ENCODE assay signal across 17 mouse cellular contexts in the genomic region with DNA sequence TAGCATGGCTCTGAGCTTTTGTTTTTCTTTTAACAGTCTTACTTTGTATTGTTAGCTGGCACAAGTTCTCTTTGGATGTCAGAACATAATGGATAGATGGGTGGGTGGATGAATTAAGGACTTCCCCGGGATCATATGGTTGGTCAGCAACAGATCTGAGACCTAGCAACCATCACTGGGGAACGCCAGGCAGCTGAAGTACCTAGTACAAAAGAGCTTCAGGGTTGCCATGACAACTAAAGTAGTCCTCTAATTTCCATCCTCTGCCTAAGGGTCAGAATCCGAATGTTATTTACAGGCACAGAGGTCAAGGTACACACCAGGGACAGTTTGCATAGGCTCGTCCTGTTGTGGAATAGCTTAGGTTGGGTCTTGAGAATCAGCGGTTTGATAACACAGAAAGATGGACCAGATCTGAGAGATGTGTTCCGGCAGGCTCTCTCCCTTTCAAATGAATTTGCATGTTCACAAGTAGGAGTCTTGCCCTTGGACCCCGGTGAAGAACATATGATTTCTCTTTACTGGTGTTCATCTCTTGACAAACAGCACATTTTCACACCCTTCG. TPM values are rescaled to one million over a fixed set of nuclear protein-coding genes. Genes with fewer than 3 reads are reported as not detected.
DNase-seq lines count a peak whose midpoint lies in the region; ATAC-seq and TF ChIP-seq lines count a peak whose summit lies in the region.
"Had no signal": no experiment of that assay in that cellular context is flagged by ENCODE, and none has a peak within 500 bp of the region (broad histone marks: within the 10 kb centered on the region; RNA-seq: fewer than 3 reads in every experiment).

No protein-coding gene starts in this region.

- H3K9me3 ChIP-seq in liver, embryonic 11.5 days (ENCODE audit: control insufficient read depth, low read length): no peaks in the 10 kb centered on the region
- no peaks in the 10 kb centered on the region for H3K9me3 ChIP-seq in hindbrain, embryonic 11.5 days (ENCODE audit: control insufficient read depth, low read length)
- no peaks in the 10 kb centered on the region for H3K9me3 ChIP-seq in midbrain, embryonic 14.5 days (ENCODE audit: control insufficient read depth, low read length)
- H3K9me3 ChIP-seq: liver, embryonic 13.5 days had no signal

- H3K79me2 ChIP-seq in liver, adult 2 months (ENCODE audit: control insufficient read depth, insufficient read depth, low read length): no peaks in the 10 kb centered on the region

- H3K27me3 ChIP-seq in liver, adult 2 months (ENCODE audit: control insufficient read depth, insufficient read depth, low read length): no peaks in the 10 kb centered on the region
- no peaks in the 10 kb centered on the region for H3K27me3 ChIP-seq in liver, embryonic 11.5 days (replicated peaks; ENCODE audit: control insufficient read depth, insufficient read depth, low read length)
- no peaks in the 10 kb centered on the region for H3K27me3 ChIP-seq in hindbrain, embryonic 11.5 days (ENCODE audit: control insufficient read depth, insufficient read depth, low read length)
- no peaks in the 10 kb centered on the region for H3K27me3 ChIP-seq in midbrain, embryonic 14.5 days (ENCODE audit: control insufficient read depth, insufficient read depth, low read length)
- H3K27me3 ChIP-seq: liver, embryonic 13.5 days had no signal

- no peak overlapping the region for H3K27ac ChIP-seq in liver, adult 2 months (replicated peaks; ENCODE audit: insufficient read depth, low read depth, low read length)
- no peak overlapping the region for H3K27ac ChIP-seq in liver, embryonic 11.5 days (ENCODE audit: low read depth, low read length)
- no peak overlapping the region; the same call in 1 of the 2 replicates for H3K27ac ChIP-seq in hindbrain, embryonic 11.5 days (ENCODE audit: low read depth, low read length)
- no peak overlapping the region for H3K27ac ChIP-seq in midbrain, embryonic 14.5 days (replicated peaks; ENCODE audit: low read depth, low read length)
- H3K27ac ChIP-seq: gastrocnemius, adult 2 months; layer of hippocampus, adult 2 months; liver, embryonic 13.5 days had no signal

- ATAC-seq in liver, embryonic 11.5 days (replicated peaks; ENCODE audit: low FRiP score): no peak
- ATAC-seq in hindbrain, embryonic 11.5 days (ENCODE audit: low FRiP score): peak; percentile 90
- no peak for ATAC-seq in midbrain, embryonic 14.5 days (ENCODE audit: low FRiP score, low TSS enrichment)

- WGBS in liver, adult 2 months: 53% methylated on average over 8 of the region's 8 CpGs
- 70% methylated on average over 8 of the region's 8 CpGs for WGBS in liver, embryonic 11.5 days
- WGBS in hindbrain, embryonic 11.5 days: 34% methylated on average over 8 of the region's 8 CpGs
- 34% methylated on average over 8 of the region's 8 CpGs for WGBS in midbrain, embryonic 14.5 days

- TF ChIP-seq POLR2A in liver, adult 2 months (IDR thresholded peaks at IDR 0.05; ENCODE audit: extremely low read depth, insufficient read depth, low read length): no peak

- no peak overlapping the region for H3K4me3 ChIP-seq in liver, adult 2 months (ENCODE audit: insufficient read depth, low read depth, low read length)
- H3K4me3 ChIP-seq in liver, embryonic 11.5 days (ENCODE audit: low read depth, low read length): no peak overlapping the region
- no peak overlapping the region for H3K4me3 ChIP-seq in hindbrain, embryonic 11.5 days (ENCODE audit: low read depth, low read length)
- H3K4me3 ChIP-seq in midbrain, embryonic 14.5 days (replicated peaks; ENCODE audit: low read depth, low read length): no peak overlapping the region
- H3K4me3 ChIP-seq: erythroblast, embryonic 14.5 days; gastrocnemius, adult 2 months; layer of hippocampus, adult 2 months; liver, embryonic 13.5 days; myocyte had no signal

- peak; percentile 41 for DNase-seq in liver, adult 2 months (ENCODE audit: extremely low read depth, low read depth, low spot score)
- DNase-seq in liver, embryonic 11.5 days (ENCODE audit: low spot score): no peak
- peak; percentile 68 for DNase-seq in hindbrain, embryonic 11.5 days (ENCODE audit: low spot score)
- peak; percentile 57 for DNase-seq in midbrain, embryonic 14.5 days
- DNase-seq in thymus, postnatal 25 days: no peak
- DNase-seq in urinary bladder, postnatal 10 days (ENCODE audit: low spot score): no peak
- DNase-seq in cerebellum, adult 9-11 months: no peak
- DNase-seq: cerebellum, postnatal 25 days; gastrocnemius, adult 2 months; heart, postnatal 4 days; kidney, adult 9 months; liver, embryonic 13.5 days; lung, postnatal 14 days had no signal

- peaks cover 3% of the 10 kb centered on the region; the same call in 1 of the 2 replicates for H3K4me1 ChIP-seq in liver, adult 2 months (ENCODE audit: control insufficient read depth, insufficient read depth, low read length)
- H3K4me1 ChIP-seq in liver, embryonic 11.5 days (replicated peaks; ENCODE audit: control insufficient read depth, insufficient read depth, low read length): no peaks in the 10 kb centered on the region
- H3K4me1 ChIP-seq in hindbrain, embryonic 11.5 days (replicated peaks; ENCODE audit: control insufficient read depth, insufficient read depth, low read length): peaks cover 3% of the 10 kb centered on the region
- peaks cover 13% of the 10 kb centered on the region for H3K4me1 ChIP-seq in midbrain, embryonic 14.5 days (ENCODE audit: control insufficient read depth, insufficient read depth, low read length)
- H3K4me1 ChIP-seq: liver, embryonic 13.5 days had no signal

- no peak for TF ChIP-seq CTCF in liver, adult 2 months (IDR thresholded peaks at IDR 0.05; ENCODE audit: low read depth, low read length)

- no peak overlapping the region for H3K9ac ChIP-seq in liver, adult 2 months (ENCODE audit: low read depth, low read length)
- no peak overlapping the region for H3K9ac ChIP-seq in liver, embryonic 11.5 days (ENCODE audit: low read depth, low read length)
- H3K9ac ChIP-seq in hindbrain, embryonic 11.5 days (ENCODE audit: low read depth, low read length): no peak overlapping the region
- no peak overlapping the region for H3K9ac ChIP-seq in midbrain, embryonic 14.5 days (replicated peaks; ENCODE audit: low read length)
- H3K9ac ChIP-seq: liver, embryonic 13.5 days had no signal

- H3K4me2 ChIP-seq in liver, embryonic 11.5 days: no peak overlapping the region
- no peak overlapping the region for H3K4me2 ChIP-seq in hindbrain, embryonic 11.5 days (replicated peaks; ENCODE audit: low read depth, low read length)
- no peak overlapping the region for H3K4me2 ChIP-seq in midbrain, embryonic 14.5 days (ENCODE audit: low read length)
- H3K4me2 ChIP-seq: heart, embryonic 11.5 days; liver, embryonic 13.5 days had no signal

- H3K36me3 ChIP-seq in liver, adult 2 months (ENCODE audit: control insufficient read depth, insufficient read depth, low read length): no peaks in the 10 kb centered on the region
- H3K36me3 ChIP-seq in liver, embryonic 11.5 days (ENCODE audit: control insufficient read depth, insufficient read depth, low read length): no peaks in the 10 kb centered on the region
- H3K36me3 ChIP-seq in hindbrain, embryonic 11.5 days (ENCODE audit: control insufficient read depth, insufficient read depth, low read length): no peaks in the 10 kb centered on the region
- no peaks in the 10 kb centered on the region for H3K36me3 ChIP-seq in midbrain, embryonic 14.5 days (ENCODE audit: control insufficient read depth, insufficient read depth, low read length)
- H3K36me3 ChIP-seq: liver, embryonic 13.5 days had no signal

RNA-seq across cellular contexts. Expression of gene Tmem266, which starts 28.6 kb away (rescaled TPM):
- 1.5 TPM in 2 replicates for total RNA-seq in liver, adult 2 months (2014; rRNA removed)
- polyA plus RNA-seq in liver, adult 2 months (2012; rRNA removed): 1.5 and 1.7 TPM in 2 replicates
- polyA plus RNA-seq in liver, embryonic 11.5 days (2014; fragmentation: Nextera tagmentation; extraction: Ambion mirVana): 0.09 TPM in 1 of 2 replicates, not detected in the other
- 0.66 and 0.85 TPM in 2 replicates for polyA plus RNA-seq in hindbrain, embryonic 11.5 days (2014; fragmentation: Nextera tagmentation; extraction: Ambion mirVana)
- 2.4 and 8.3 TPM in 2 replicates for polyA plus RNA-seq in midbrain, embryonic 14.5 days (2014; fragmentation: Nextera tagmentation; extraction: Ambion mirVana)
- polyA plus RNA-seq: erythroblast, embryonic 14.5 days; liver, embryonic 13.5 days; myocyte had no signal

RNA-seq across cellular contexts. Expression of gene Nrg4, which starts 28.7 kb away (rescaled TPM):
- total RNA-seq in liver, adult 2 months (2014; rRNA removed): 24.2 and 24.7 TPM in 2 replicates
- 4.5 and 5.3 TPM in 2 replicates for polyA plus RNA-seq in liver, adult 2 months (2012; rRNA removed)
- 1.1 TPM in 2 replicates for polyA plus RNA-seq in liver, embryonic 11.5 days (2014; fragmentation: Nextera tagmentation; extraction: Ambion mirVana)
- polyA plus RNA-seq in hindbrain, embryonic 11.5 days (2014; fragmentation: Nextera tagmentation; extraction: Ambion mirVana): 1.3 and 1.8 TPM in 2 replicates
- polyA plus RNA-seq in midbrain, embryonic 14.5 days (2014; fragmentation: Nextera tagmentation; extraction: Ambion mirVana): 1.7 and 2.2 TPM in 2 replicates

Comparison
In these comparisons a context has a peak if more than half of its experiments do, and no peak if none do; other contexts are left out.
1. DNase-seq: peak in liver, adult 2 months (single experiment), hindbrain, embryonic 11.5 days (single experiment) and midbrain, embryonic 14.5 days (single experiment); none in liver, embryonic 11.5 days (single experiment), thymus, postnatal 25 days (single experiment), urinary bladder, postnatal 10 days (single experiment) and cerebellum, adult 9-11 months (single experiment).